Mouse (Mus musculus) hematopoietic stem cell, adult 5-6 weeks (primary cell): ENCODE data around the gene Rbm48. TPM values are rescaled to one million over a fixed set of nuclear protein-coding genes. Genes with fewer than 3 reads are reported as not detected.

Source experiments
- ATAC-seq, 2 experiments: fragments of 125-278 bp in 1 of 2; replicated peaks in 1 of 2; 2 replicates each; pipeline ENCODE4 v1.8.0; 2016 to 2017; ENCODE audit warnings: inconsistent platforms in 2 of 2, mild to moderate bottlenecking in 2 of 2, moderate number of reproducible peaks in 2 of 2, low read depth in 1 of 2, moderate TSS enrichment in 1 of 2; ENCODE audit not compliant: low FRiP score in 2 of 2, poor library complexity in 2 of 2, severe bottlenecking in 2 of 2, insufficient read depth in 1 of 2, low TSS enrichment in 1 of 2
- total RNA-seq: library from RNA; stranded (forward); fragments of 172-1452, 232-1000 nt; gene quantifications from 2 replicates; pipeline ENCODE4 v1.2.3, GENCODE M21; 2017

Gene Rbm48
- total RNA-seq, 1 experiment from 2014 or later: 43.6 TPM

DNA sequence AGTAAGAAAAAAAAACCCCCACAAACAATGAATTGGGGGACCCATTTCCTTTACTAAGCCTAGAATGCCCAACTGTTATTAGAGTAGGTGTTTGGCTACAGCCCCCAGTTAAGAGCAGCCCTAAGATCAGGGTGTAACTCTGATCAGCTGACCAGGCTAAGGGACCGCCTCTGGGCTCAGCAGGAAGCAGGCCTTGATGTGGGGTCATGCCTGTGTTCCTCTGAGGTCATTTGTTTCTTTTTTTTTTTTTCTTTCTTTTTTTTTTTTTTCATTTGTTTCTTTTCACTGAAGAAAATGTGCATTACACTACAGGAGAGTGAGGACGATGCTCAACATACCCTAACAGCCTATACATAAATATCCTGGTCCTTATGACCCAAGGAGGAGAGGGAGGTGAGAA, 18.4 kb downstream of the Rbm48 start:
- no peak for ATAC-seq

DNA sequence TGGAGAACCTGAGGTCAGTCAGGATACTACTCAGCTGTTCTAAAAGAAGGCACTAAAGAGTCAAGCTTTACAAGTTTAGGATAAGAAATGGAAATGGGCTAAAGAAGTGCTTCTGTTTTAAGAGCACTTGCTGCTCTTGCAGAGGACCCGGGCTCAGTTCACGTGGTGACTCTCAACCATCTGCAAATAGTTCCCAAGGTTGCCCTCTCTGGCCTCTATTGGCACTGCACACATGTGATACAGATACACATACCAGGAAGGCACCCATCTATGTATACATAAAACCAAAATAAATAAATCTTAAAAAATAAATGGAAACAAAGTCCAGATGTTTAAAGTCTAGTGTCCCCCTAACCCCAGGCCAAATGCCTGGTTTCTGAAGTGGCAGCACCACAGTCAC, 21.6 kb downstream of the Rbm48 start:
- no peak for ATAC-seq

- no peak for ATAC-seq
These were observed 25.1 kb downstream of the Rbm48 start, which contains the start of gene 1700109H08Rik for GRCm38 (mm10) chr5:3571266-3571665. Gene 1700109H08Rik (plus strand): TSS chr5:3571566.

- no peak for ATAC-seq
These were observed 42.2 kb downstream of the Rbm48 start for GRCm38 (mm10) chr5:3554198-3554597.

DNA sequence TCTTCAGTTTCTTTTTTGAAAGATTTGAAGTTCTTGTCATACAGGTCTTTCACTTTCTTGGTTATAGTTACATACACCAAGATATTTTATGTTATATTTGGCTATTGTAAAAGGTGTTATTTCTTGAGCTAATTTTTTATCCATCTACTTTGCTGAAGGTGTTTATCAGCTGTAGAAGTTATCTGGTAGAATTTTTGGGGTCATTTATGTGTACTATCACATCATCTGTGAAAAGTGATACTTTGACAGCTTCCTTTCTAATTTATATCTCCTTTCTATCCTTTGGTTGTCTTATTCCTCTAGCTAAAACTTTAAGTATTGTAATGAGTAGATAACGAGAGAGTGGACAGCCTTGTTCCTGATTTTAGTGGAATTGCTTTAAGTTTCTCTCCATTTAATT, 44.9 kb downstream of the Rbm48 start:
- no peak for ATAC-seq

- no peak for ATAC-seq
These were observed 50.2 kb downstream of the Rbm48 start for GRCm38 (mm10) chr5:3546226-3546625.

DNA sequence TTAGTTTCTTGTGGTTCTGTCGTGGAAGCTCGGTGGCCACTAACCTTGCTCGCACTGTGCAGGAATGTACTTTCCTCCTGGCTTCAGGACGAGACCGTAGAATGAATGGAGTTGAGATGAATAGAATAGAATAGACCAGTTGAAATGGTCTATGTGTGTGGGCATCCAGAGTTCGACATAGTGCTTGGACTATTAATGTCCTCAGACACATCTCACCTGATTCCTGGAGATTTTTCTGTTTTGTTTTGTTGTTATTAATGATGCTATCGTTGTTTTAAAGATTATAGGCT, 52.0 kb downstream of the Rbm48 start:
- ATAC-seq: no peak

- peak; percentile 90 to 91 for ATAC-seq
These were observed 52.5 kb downstream of the Rbm48 start, which contains the start of gene Fam133b for GRCm38 (mm10) chr5:3543629-3544479. Gene Fam133b (plus strand): TSS chr5:3543833.

GRCm38 (mm10) chr5:3541871-3542270, 54.5 kb downstream of the Rbm48 start:
- no peak for ATAC-seq

DNA sequence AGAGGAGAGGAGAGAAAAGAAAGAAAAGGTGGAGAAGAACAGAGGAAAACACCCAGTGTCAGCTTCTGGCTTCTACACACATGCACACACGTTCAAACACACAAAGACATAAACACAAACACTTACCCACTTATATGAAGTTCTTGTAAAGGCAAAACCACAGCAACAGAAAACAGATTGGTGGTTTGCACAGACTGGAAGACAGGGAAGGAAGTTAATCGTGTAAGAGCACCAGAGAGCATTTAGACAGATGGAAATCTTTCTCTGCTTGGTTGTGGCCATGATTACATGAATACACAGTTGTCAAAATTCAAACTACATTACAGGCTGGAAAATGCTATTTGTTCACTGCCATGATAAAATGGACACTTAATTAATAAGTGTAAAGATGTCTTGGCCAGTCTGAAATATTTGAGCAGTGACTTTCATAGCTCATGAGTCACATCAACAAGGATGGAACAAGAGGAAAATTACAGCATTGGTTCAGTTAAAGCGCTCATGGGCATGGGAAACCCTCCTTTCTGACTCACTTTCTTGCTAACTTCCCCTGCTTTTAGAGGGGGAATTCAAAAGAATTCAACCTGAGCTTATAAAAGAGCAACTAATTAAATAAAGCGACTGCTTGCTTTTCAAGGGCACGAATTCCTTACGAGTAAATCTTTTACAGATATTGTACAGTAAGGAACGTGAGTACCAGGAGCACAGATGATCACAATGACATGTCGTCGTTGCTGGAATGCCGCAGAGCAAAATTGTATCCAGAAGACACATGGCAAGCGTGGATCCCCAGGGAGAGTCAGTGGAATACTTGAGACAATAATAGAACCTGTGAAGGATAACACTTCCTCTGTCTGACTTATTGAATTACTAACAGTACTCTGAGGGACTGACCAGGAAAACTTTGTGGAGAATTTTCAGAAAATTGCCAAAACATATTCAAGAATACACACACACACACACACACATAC, 57.6 kb downstream of the Rbm48 start:
- ATAC-seq: peak; percentile 23 to 52; a peak in 3 of 4 replicates

- ATAC-seq: no peak
These were observed 59.7 kb downstream of the Rbm48 start for GRCm38 (mm10) chr5:3536592-3537212.

Other genes with a start within 250 kb of the Rbm48 start
- 134 and 149 TPM in 2 replicates for gene Fam133b, start 52.8 kb downstream of the Rbm48 start, total RNA-seq
- gene 1700109H08Rik, start 25.0 kb downstream of the Rbm48 start, total RNA-seq: 15.4 and 25.7 TPM in 2 replicates
- gene Pex1, start 519 bp downstream of the Rbm48 start, total RNA-seq: 19.2 and 21.6 TPM in 2 replicates
- gene Tmbim7, start 54.6 kb upstream of the Rbm48 start, total RNA-seq: not detected in 2 replicates
- 216 and 315 TPM in 2 replicates for gene Gatad1, start 60.6 kb upstream of the Rbm48 start, total RNA-seq
- 59.0 and 79.3 TPM in 2 replicates for gene Ankib1, start 206.3 kb upstream of the Rbm48 start, total RNA-seq
- 88.6 and 92.8 TPM in 2 replicates for gene Krit1, start 206.6 kb upstream of the Rbm48 start, total RNA-seq
- 0.38 TPM in 1 of 2 replicates, not detected in the other for gene Lrrd1, start 248.6 kb upstream of the Rbm48 start, total RNA-seq